Mouse (Mus musculus) brain, embryonic 18.5 days (tissue): Measurements from ENCODE around the gene Rln1.

Experiments
- DNase-seq: peaks from one replicate; pipeline ENCODE4 v3.0.0-alpha.2; 2012; ENCODE audit warnings: low read depth, low spot score

The Rln1 gene

DNA sequence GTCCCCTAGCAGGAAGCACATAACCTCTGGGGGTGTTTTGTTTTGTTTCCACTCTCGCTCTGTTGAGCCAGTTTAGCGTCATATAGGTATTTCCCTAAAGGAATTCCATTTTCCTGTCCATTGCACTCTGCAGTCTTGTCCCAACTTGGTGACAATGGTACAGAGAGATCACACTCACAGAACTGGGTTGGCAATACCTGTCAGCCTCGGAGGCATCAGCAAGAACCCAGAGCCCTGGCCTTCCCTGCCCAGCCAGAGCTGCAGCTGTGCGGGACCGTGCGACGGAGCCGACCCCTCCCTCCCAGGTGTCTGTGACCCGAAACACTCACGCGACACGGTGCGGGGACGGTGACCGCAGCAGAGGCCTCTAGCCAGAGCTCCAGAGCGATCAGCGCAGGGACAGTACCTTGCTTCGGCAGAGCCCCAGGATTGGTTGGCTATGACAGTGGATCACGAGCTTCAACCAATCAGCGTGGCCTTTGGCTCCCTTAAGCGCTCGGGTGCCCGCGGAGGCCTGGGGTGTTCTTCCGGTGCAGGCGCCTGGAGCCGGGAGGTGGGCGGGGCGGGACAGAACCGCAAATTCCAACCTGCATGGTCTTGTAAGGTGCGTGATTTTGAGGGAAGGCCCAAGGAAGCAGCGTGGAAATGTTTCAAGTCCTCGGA, 27.1 kb upstream of the Rln1 start:
- peak; percentile 86 for DNase-seq

DNA sequence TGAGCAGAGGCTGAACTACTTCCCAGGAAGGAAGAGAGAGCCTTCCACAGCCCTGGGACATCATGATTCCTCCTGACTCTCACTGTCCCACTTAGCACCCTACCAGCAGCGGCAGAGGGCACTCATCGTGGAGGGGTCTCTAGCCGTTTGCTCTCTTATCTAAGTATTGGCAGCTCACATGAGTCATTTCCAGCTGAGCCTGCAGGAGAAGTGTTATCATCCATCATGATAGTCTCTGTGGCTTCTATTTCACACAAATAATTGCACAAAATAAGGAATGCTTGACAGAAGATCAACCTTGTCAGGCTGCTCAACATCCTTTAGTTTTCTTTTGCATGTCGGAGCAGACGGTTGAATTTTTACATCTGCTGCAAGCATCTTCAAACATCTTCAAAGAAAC, 25.8 kb upstream of the Rln1 start:
- no peak for DNase-seq

DNA sequence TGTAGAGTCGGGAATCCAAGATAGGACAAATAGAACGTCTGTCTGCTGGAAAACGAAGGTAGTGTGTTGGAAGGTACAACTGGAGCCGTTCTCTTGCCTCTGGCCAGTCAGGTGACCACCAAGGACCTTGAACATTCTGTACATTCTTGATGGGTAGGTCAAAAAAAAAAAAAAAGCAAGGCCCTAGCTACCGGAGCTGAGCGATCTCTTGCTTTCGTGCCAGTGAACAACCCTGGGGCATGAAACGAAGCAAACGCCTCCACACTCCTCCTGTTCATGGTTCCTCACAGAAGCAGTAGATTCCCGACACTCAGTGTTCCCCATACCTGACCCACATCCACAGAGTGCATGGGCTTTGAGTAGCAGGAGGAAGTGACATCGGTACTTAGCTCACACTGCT, 21.8 kb upstream of the Rln1 start:
- DNase-seq = no peak

DNA sequence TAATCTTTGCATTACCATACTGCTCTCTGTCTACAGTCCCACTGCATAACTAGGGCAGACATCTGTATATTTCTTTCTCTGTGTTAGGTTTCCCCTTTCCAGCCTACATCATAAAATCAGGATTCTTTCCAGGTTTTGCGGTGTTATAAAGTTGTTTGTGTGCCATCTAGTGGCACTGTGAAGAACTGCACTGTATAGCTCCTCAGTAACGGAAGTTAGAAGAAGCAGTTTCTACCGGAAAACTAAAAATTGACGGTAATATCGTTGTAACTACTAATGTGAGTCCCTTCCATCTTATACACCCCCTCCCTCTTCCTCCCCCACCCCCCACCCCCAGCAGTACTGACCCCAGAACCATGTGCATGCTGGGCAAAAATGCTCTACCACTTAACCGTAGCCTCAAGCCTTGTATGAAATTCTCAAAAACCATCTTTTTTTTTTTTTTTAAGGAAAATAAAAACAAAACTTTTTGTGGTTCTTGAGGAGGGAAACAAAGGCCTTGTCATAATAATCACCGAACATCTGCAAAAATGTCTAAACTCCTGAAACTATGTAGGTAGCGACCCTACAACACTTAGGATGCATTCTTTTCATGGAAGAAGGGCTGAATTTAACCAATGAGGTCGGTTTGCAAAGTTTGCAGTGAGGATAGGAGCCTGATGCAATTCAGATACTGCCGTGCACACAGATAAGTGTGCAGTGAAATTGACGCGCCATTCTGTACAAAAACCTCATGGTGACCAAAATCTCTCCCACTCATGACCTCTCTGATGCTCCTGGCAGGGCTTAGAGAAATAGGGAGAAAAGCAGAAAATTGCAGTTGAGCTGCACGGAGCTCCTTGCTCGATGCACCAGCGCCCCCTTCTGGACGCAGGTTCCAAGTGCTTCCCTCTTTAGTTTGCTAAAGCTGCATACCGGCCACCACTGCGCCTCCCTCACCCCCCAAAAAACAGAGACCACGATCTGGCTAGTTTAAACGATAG, 20.7 kb upstream of the Rln1 start:
- peak; percentile 50 for DNase-seq

DNA sequence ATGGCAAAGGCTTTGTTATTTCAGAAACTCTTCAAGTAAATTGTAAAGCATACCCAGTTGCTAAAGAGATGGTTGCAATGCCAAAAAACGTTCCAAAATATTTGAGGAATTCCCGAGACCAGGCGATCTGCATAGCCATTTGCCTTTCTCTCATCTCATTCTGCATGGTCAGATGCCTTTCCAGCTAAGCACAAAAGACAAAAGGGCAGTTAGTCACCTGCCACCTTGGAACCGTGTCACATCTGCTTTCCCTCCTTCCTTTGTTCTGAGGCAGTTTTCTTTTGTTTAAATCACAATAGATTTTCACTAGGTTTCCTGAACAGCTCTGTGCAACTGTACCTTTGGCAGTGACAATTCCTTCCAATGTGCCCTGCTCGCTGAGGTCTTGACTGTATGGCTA, 16.5 kb upstream of the Rln1 start:
- no peak for DNase-seq

DNA sequence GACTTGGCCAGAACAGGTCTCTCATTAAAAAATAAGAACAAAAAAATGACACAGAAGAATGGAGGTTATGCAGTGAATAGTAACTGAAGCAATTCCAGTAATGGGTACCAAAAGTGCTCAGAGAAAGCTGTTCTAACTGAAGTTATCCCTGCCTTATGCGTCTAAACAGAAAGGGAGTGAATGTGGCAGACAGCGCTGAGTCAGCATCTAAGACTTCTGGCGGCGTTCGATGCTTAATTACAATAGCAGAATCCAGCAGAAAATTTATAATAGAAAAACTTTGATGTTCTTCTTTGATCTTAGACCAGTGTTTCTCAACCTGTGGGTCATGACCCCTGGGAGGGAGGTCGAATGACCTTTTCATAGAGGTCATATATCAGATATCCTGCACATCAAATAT, 11.2 kb upstream of the Rln1 start:
- no peak for DNase-seq

DNA sequence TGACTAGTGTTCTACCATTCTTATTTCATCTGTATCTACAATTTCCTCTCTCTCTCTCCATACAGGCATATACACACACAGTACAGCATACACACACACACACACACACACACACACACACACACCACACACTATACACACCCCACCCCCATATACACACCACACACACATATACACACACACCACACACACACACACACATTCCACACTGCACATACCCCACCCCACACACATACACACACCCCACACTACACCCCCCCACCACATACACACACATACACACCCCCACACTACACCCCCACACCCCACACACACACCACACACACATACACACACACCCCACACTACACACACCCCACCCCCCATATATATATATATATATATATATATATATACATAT, 10.4 kb upstream of the Rln1 start:
- no peak for DNase-seq

DNA sequence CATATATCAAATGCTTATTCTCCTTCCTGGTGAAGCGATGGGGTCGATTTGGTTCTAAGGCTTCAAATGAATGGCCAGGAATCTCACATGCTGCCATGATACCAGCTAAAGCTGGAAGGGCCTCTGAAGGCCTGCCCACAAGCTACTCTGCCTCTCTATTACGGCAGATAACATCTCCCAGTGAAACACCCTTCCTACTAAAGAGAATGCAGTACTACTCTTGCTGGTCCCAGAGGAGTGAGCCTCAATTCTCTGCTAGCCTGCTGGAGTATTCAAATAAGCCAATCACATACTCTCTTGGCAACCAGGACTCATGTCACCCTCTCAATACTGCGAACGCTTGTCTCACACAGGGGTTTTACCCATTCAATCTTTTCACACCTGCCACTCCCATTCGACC, 7.8 kb upstream of the Rln1 start:
- DNase-seq = no peak

DNA sequence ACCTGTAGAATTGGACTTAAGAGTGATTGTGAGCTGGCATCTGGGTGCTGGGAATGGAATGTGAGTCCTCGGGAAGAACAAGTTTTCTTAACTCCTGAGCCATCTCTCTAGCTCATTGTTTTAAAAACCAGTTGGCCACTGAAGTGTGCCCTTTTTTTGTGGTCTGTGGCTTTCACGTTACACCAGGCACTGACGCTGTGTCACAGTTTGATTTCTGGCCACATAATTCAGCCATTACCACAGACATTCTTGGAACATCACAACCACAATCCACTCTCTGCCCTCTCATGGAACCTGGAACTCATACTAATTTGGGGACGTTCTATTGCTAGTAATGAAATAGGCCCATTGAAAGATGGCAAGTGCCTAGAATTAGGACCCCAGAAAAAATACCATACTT, 6.6 kb upstream of the Rln1 start:
- no peak for DNase-seq

DNA sequence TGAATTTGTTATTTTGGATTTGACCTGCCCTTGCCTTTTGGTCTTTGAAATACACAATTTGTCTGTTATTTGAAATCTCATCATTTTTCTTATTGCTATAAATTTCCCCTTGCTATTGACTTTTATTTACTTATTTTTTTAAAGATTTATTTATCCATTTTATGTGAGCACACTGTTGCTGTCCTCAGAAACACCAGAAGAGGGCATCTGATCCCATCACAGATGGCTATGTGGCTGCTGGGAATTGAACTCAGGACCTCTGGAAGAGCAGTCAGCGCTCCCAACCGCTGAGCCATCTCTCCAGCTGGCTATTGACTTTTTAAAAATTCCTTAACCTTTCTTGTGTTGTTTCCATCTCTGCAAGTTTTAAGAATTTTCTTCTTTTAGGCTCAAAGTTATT, 2.2 kb upstream of the Rln1 start:
- DNase-seq = no peak

DNA sequence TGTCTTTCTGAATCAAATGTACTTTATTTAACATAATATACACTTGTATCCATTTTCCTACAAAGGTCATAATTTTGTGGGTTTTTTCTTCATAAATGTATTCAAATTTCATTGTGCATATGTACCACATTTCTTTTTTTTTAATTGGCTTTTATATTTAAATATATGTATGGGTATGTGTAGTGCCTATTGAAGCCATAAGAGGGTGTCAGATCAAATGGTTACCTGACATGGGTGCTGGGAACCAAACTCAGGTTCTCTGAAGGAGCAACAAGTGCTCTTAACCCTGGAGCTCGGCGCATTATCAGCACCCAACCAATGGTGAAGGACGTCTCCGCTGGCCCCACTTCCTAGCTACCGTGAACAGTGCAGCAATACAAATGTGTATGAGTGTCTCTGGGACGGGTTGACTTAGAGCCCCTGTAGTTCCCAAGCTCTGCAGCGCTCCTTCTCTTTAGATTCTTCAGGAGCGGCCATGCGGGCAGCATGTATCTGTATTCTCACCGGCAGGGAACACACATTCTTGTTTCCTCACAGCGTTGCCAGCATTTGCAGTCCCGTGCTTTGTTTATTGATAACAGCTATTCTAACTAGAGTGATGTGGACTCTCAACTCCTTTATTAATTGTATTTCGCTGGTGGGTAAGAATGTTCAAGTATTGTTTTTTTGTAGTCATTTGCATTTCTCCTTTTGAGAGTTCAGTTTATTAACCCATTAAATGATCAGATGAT, 7.5 kb downstream of the Rln1 start:
- DNase-seq = no peak

DNA sequence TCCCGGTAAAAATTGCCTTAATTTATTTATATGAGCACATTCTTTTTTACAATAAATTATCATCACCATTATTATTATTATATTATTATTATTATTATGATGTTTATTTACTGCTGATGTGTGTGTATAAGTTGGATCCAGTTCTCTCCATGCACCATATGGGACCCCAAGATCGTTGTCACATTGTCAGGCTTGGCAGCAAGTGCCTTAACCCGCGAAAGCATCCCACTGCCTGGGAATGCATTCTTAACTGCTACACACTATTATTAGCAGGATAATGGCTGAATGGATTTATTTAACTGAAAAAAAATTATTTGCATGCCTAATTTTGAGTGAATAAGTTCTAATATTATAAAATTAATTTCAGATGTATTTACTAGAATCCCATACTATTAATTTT, 8.1 kb downstream of the Rln1 start:
- no peak for DNase-seq

DNA sequence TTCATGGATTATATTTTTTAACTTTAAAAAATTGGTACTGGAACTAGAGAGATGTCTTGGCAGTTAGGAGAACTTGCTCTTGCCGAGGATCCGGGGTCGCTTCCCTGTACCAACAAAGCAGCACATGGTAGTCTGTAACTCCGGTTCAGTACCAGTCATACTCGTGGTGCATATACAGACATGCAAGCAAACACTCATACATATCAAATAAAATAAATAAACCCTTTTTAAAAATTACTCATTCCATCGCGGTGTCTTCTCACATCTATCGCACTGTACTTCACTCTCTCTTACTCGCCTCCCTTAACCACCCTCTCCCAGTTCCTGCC, 8.7 kb downstream of the Rln1 start:
- no peak for DNase-seq

DNA sequence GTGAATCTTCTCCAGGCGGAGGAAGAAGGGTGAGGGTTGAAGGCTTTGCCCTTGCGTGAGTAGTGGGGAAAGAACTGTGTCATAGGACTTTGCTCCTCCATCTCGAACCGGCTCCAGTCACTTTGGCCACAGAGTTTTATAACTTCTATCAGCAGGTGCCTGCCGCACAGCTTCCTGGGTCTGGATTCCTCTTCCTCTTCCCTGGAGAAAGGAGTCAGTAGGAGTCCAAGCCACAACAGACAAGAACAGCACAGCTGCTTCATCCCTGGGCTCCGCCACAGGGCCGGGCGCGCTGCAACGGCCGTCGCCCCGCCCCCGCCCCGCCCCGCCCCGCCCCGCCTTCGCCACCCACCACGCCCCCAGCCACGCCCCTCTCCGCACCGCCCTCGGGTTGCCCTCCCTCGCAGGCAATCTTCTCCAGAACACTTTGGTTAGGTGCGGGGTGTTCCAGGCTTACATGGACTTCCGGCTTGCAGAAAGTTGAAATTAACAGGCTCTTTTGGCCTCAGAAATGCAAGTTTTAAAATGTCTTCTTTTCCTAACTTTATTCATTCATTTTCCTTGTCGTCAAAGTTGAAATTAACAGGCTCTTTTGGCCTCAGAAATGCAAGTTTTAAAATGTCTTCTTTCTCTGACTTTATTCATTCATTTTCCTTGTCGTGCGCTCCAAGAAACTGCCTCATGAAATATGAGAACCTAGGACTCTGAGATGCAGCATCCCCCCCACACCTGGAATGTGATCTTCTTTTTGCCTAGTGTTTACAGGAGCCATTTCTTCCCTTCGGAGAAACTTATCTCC, 9.2 kb downstream of the Rln1 start, which contains the start of gene Insl6:
Insl6 (minus strand) TSS at position 304 of the 799 bp plus-strand sequence.
- DNase-seq = no peak

DNA sequence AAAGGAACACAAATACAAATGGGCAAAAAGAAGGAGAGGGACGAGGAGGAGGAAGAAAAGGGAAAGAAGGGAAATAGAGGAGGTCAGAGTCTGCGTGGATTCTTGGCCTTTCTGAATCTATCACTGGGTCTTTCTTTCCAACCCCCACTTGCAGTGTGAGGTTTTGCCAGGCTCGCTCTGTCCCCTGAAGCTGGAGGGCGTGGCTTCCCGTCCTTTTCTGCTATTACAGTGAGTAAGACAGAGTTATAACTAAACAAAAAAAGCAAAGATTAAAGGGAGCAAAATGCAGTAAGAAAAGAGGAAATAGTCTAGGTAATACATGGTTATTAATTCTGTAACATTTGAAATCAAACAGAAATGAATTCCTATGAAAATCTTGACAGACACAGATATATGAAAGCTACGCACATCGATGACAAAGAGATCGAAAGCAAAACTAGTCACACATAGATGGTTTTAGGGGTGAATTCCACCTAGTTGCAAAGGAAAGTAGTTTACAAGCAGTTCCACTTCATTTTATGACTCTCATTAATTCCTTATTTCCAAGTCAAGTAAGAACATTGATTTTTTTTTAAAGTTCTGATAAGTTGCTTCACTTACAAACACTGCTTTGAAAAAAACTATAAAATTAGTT, 10.9 kb downstream of the Rln1 start:
- DNase-seq = no peak

DNA sequence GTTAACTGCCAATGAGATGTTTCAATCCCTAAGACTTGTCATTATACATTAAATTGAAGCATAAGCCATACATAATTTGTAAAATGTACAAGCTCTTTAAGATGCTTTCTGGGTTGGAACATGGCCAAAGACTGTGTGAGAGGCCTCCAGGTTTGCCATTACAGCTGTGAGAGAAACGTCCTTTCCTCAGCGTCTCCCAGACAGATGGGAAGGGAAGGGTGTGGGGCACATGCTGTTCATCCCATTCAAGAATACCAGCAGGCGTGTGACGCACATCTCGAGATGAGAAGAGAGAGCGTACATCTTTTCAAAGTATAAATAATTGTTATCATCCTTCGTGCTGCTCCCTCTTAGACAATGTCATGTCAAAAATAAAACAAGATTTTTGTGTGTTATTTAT, 21.8 kb downstream of the Rln1 start:
- no peak for DNase-seq

DNA sequence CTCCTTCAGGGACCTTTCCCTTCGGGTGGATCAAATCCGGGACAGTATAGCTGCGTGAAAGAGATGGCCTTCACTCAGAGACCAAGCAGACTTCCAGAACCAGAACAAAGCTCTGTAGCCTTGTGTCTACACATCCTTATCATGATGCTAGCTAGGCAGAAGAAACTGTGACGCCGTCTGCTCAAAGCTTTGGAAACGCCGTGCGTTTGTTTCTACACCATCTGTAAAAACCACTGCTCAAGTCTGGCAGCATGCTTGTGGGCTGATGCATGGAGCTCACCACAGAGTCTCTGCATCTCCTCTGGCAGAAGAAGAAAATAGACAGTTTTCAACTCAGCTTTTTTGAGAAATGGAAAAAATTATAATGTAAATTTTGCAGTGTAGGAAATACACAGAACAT, 22.7 kb downstream of the Rln1 start:
- no peak for DNase-seq

DNA sequence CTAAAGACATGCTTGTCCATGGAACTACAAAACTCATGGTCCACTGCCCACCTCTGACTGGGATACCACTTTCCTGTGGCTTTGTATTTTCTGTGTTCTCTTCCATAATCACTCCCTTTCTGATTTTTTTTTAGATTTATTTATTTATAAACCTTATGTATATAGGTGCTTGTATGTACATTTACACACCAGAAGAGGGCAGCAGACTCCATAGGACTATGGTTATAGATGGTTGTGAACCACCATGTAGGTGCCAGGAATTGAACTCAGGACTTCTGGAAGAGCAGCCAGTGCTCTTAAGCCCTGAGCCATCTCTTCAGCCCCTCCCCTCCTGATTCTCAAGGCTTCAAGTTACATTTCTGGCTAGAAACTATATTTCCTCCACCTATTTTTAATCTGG, 25.6 kb downstream of the Rln1 start:
- DNase-seq = no peak

DNA sequence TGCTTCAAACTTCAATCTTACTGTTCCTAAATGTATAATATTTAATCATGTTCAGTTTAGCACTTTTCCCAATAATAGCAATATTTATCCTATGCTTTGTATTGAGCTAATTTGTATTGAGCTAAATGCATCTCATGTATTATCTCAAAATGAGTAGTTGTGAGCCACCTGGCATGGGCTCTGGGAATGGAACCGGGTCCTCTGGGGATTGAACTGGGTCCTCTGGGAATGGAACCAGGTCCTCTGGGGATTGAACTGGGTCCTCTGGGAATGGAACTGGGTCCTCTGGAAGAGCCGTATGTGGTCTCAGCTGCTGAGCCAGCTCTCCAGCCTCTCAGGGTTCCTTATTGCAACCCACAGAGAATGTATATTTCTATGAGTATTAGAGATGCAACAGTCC, 32.4 kb downstream of the Rln1 start:
- no peak for DNase-seq

DNA sequence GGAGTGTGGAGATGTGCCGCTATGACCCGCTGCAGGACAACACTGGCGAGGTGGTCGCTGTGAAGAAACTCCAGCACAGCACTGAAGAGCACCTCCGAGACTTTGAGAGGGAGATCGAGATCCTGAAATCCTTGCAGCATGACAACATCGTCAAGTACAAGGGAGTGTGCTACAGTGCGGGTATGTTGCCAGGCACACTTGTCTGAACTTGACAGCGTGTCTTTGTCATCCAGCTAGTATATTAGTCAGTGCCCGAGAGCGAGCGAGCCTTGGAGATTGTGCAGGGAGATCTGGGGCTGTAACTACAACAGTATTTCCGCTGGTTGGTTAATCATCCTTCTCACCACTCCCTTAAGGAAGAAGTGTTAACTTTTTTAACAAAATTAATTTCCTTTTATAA, 33.6 kb downstream of the Rln1 start:
- no peak for DNase-seq

DNA sequence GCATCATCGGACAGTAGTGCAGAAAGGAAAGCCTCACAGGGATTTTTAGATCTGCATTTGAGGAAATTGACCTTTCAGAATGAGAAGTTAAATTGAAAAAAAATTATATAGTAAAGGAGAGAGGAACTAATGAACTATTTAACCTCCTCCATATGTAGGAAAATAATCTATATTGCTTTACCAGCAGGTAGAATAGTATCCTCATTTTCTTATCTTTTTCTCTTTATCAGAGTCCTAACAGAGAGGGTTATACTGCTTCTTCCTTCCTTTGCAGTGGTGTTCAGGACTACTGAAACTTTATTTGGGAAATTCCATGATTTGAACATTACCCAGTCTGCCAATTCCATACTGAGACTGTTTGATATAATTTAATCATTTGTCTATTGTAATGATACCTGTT, 37.1 kb downstream of the Rln1 start:
- DNase-seq = no peak
